Mouse (Mus musculus) stomach, embryonic 15.5 days (tissue): Measurements from ENCODE around the gene Zmynd8. TPM values are rescaled to one million over a fixed set of nuclear protein-coding genes. Genes with fewer than 3 reads are reported as not detected.

Experiments used
- ATAC-seq: fragments of 200-750 bp; cut with Nextera tagmentation; 2 replicates; pipeline ENCODE4 v1.8.0; 2017; ENCODE audit warnings: low read depth, moderate number of reproducible peaks, moderate TSS enrichment; ENCODE audit not compliant: insufficient read depth, low FRiP score
- H3K27ac ChIP-seq: fragments of 300-500 bp; sonication (generic); 2 replicates; pipeline ENCODE4 v1.5.1; 2015; ENCODE audit warnings: mild to moderate bottlenecking, inconsistent platforms
- H3K27me3 ChIP-seq: fragments of 300-500 bp; sonication (generic); replicated peaks from 2 replicates; pipeline ENCODE4 v1.6.1; 2015; ENCODE audit warnings: inconsistent platforms
- H3K36me3 ChIP-seq: fragments of 300-500 bp; sonication (generic); 2 replicates; pipeline ENCODE4 v1.6.1; 2015; ENCODE audit warnings: inconsistent platforms
- H3K4me1 ChIP-seq: fragments of 300-500 bp; sonication (generic); 2 replicates; pipeline ENCODE4 v1.6.1; 2015; ENCODE audit warnings: inconsistent platforms
- H3K4me2 ChIP-seq: fragments of 300-500 bp; sonication (generic); 2 replicates; pipeline ENCODE4 v1.6.1; 2015; ENCODE audit warnings: mild to moderate bottlenecking, inconsistent platforms
- H3K4me3 ChIP-seq: fragments of 300-500 bp; sonication (generic); replicated peaks from 2 replicates; pipeline ENCODE4 v1.5.1; 2015; ENCODE audit warnings: inconsistent platforms
- H3K9ac ChIP-seq: fragments of 300-500 bp; sonication (generic); 2 replicates; pipeline ENCODE4 v1.6.1; 2015; ENCODE audit warnings: inconsistent platforms
- H3K9me3 ChIP-seq: fragments of 300-500 bp; sonication (generic); 2 replicates; pipeline ENCODE4 v1.6.1; 2016; ENCODE audit warnings: inconsistent platforms
- WGBS: fragments of 180-500 bp; shearing (Covaris S2); methylation state at CpG from one replicate; pipeline ENCODE4 v1.1.7; 2015; 5-methylcytosine and 5-hydroxymethylcytosine counted together
- microRNA-seq: library from miRNA; unstranded; fragments of <30 nt; microRNA quantifications from one replicate; pipeline ENCODE4, GENCODE M21; 2016
- polyA plus RNA-seq: library from polyadenylated mRNA; unstranded; fragments of >200 nt; fragmentation: Nextera tagmentation; extraction: Ambion mirVana; gene quantifications from 2 replicates; pipeline ENCODE4 v1.2.1, GENCODE M21; 2015

The Zmynd8 gene
- polyA plus RNA-seq, 1 experiment from 2014 or later: 54.5 TPM

DNA sequence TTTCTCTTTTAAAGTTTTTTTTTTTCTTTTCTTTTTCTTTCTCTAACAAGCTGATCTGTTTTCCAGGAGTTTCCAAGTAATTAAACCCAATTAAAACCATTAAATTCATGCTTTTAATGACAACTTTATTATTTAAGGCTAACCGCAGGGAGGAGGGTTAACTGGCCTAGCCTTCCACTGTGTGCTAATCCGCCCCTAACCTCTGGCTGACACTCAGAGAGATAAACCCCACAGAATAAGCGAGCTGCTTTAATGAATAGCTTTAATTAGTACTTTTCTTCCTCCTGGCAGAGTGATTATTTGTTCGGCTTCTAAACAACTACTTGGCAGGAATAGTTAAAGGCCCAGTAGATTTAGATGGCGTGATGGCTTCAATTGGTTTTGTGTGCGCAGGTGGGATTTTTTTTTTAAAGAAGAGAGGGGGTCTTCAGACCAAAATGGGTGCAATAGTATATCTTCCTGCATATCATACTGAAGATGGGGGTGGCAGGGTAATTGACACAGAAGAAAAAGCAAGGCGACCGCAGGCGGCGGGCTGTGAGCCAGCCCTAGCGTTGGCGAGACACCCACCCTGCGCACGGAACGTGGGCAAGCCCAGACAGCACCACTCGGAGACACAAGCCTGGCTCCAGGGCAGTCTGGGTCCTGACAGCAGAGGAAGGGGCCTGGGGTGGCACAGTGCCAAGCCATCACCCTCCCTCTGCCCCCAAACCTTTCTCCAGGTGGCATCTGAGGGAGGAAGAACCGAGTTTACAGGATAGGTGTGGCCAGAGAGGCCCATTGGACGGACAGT, 153.3 kb downstream of the Zmynd8 start:
- Histone ChIP-seq H3K27me3 (peaks cover 13% of the 10 kb centered on the region; the same call in 1 of the 2 replicates), H3K9ac (no peak overlapping the region), H3K4me3 (no peak overlapping the region), H3K27ac (no peak overlapping the region), H3K4me1 (peaks cover 9% of the 10 kb centered on the region; the same call in 1 of the 2 replicates), H3K9me3 (no peaks in the 10 kb centered on the region), H3K4me2 (no peak overlapping the region), H3K36me3 (no peaks in the 10 kb centered on the region)
- no peak for ATAC-seq
- WGBS: 72% methylated on average over 18 of the region's 18 CpGs

DNA sequence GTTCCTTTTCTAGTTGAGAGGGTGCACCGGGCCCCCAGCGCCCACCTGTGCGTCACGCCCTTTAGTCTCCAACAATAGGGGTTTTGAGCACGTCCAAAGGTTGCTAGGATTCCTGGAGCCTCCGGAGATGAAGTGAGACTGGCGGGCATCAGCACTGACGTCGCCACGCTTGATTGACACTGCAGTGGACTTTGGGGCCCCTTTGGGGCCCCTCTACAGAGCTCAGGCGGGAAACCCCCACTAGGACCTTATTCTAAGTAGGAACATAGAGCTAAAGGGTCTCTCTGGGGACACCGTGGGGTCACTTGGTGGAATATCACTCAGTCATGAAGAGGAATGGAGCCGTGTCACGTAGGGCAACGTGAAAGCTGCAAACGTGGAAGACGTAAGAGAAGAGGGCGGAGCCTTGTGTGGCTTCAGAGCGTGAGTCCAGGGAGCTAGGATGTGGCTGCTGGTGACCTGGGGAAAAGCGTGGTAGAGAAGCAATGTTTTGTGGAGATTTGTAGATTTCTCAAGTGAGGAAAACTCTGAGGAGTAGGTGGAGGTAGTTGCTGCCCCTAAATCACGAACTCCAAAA, 156.5 kb downstream of the Zmynd8 start:
- H3K4me2 ChIP-seq: no peak overlapping the region
- WGBS: 33% methylated on average over 21 of the region's 21 CpGs
- H3K4me1 ChIP-seq: peaks cover 9% of the 10 kb centered on the region; the same call in 1 of the 2 replicates
- 0 out of 2 replicates have a peak, but pooled peaks cover 10% of the 10 kb centered on the region for H3K27me3 ChIP-seq
- H3K9ac ChIP-seq: no peak overlapping the region
- H3K9me3 ChIP-seq: no peaks in the 10 kb centered on the region
- H3K36me3 ChIP-seq: no peaks in the 10 kb centered on the region
- H3K27ac ChIP-seq: no peak overlapping the region
- ATAC-seq: no peak
- H3K4me3 ChIP-seq: no peak overlapping the region

DNA sequence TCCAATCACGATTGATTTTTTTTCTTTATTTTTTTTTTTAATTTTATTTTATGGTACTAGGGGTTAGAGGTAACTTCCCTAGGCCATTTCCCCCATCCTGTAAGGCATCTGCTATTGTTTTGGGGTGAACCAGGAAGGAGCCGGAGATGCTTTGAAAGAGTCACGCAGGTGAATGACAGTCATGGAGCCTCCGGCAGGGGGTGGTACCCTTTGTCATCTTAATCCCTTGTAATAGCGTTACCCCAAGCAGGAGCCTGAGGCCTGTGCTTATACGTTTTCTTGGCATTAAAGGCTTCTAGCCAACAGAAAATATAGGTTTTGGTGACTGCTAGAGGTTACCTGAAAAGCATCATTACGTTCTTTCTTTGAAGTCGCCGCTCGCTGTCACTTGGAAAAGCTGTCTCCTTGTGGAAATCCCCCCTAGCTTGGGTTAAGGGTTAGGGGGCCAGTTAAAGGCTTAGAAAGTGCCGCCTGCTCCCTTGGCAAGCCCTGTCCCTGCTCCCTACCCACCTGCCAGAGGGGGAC, 157.2 kb downstream of the Zmynd8 start:
- no peak overlapping the region for H3K4me2 ChIP-seq
- H3K4me1 ChIP-seq: peaks cover 9% of the 10 kb centered on the region; the same call in 1 of the 2 replicates
- H3K9me3 ChIP-seq: no peaks in the 10 kb centered on the region
- WGBS: 27% methylated on average over 11 of the region's 11 CpGs
- H3K27ac ChIP-seq: no peak overlapping the region; the same call in 1 of the 2 replicates
- H3K36me3 ChIP-seq: no peaks in the 10 kb centered on the region
- no peak for ATAC-seq
- H3K4me3 ChIP-seq: no peak overlapping the region
- H3K27me3 ChIP-seq: 0 out of 2 replicates have a peak, but pooled peaks cover 10% of the 10 kb centered on the region
- H3K9ac ChIP-seq: no peak overlapping the region

DNA sequence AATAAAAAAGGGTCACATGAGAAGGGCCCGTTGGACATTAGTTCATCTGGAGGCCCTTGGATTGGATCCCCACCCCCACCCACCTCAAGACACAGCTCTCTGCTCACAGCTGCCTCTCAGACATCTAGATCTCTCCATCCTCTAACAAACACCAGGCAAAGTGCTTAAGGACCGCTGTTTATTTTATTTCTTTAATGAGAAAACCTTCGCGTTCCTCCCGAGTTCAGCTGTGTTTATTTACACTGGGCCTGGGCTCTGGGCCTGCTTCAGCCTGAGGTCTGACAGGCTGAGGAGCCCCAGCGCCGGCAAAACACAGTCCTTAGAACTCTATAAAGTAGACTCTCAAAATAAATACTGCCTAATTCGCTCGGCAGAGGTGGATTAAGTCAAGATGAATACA, 157.8 kb downstream of the Zmynd8 start:
- 8% methylated on average over 9 of the region's 9 CpGs for WGBS
- ATAC-seq: no peak
- H3K4me3 ChIP-seq: no peak overlapping the region
- no peaks in the 10 kb centered on the region for H3K36me3 ChIP-seq
- no peaks in the 10 kb centered on the region for H3K9me3 ChIP-seq
- H3K4me1 ChIP-seq: peaks cover 9% of the 10 kb centered on the region; the same call in 1 of the 2 replicates
- H3K27ac ChIP-seq: no peak overlapping the region; the same call in 1 of the 2 replicates
- no peak overlapping the region for H3K9ac ChIP-seq
- H3K4me2 ChIP-seq: no peak overlapping the region
- H3K27me3 ChIP-seq: 0 out of 2 replicates have a peak, but pooled peaks cover 7% of the 10 kb centered on the region

DNA sequence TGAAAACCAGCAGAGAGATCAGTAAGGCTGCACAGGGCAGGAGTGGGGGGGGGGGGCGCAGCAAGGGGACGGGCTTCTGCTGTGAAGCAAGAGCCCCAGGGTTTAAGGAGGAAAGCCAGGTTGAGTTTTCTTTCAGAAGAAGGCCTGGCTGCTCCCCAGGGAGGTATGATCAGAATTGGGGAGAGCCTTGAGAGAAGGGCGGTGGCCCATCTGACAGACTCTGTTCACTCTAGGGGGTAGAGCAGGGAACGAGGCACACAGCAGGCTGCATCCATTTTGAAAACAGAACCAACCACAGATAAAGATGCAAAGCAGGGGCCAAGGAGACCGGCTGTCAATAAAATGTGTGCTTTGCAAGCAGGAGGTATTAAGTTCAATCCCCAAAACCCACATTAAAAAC, 158.4 kb downstream of the Zmynd8 start:
- ATAC-seq: no peak
- H3K9ac ChIP-seq: no peak overlapping the region
- no peaks in the 10 kb centered on the region for H3K9me3 ChIP-seq
- 45% methylated on average over 4 of the region's 5 CpGs for WGBS
- H3K36me3 ChIP-seq: no peaks in the 10 kb centered on the region
- no peak overlapping the region for H3K27ac ChIP-seq
- 0 out of 2 replicates have a peak, but pooled peaks cover 4% of the 10 kb centered on the region for H3K27me3 ChIP-seq
- peaks cover 9% of the 10 kb centered on the region; the same call in 1 of the 2 replicates for H3K4me1 ChIP-seq
- H3K4me2 ChIP-seq: no peak overlapping the region
- no peak overlapping the region for H3K4me3 ChIP-seq

DNA sequence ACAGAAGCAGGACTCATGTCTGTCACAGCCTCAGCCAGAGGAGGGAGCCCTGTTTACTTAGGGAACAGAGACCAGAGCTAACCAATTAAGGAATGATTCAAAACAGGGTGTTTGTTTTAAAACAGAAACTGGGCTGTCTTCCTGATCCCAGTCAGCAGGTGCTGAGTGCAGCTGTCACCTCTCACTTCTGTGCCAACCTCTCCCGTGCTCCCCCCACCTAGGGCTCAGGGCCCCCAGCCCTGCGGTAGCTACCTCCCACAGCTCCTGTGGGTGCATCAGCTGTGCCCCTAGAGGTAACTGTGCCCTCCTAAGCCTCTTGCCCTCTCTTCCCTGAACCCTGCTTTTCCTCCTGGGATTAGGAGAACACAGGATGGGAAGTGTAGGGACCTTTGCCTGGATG, 162.5 kb downstream of the Zmynd8 start:
- no peaks in the 10 kb centered on the region for H3K9me3 ChIP-seq
- WGBS: 38% methylated on average over 2 of the region's 2 CpGs
- H3K9ac ChIP-seq: no peak overlapping the region
- no peaks in the 10 kb centered on the region for H3K27me3 ChIP-seq
- no peak overlapping the region for H3K4me2 ChIP-seq
- H3K4me3 ChIP-seq: no peak overlapping the region
- no peaks in the 10 kb centered on the region for H3K4me1 ChIP-seq
- no peak overlapping the region for H3K27ac ChIP-seq
- H3K36me3 ChIP-seq: no peaks in the 10 kb centered on the region
- ATAC-seq: no peak

Small RNA genes lying within 50 kb of the gene (microRNA-seq; reads per million reads assigned to microRNA genes)
- gene Gm22692: not detected

Other genes starting within 250 kb of the Zmynd8 start
- gene Ncoa3, start 93.6 kb upstream of the Zmynd8 start, polyA plus RNA-seq: 12.9 and 14.1 TPM in 2 replicates